Mouse (Mus musculus) CH12.LX (cell line): Measurements from ENCODE around the gene Krtap28-13.
A peak's percentile ranks its signal among the peaks of the same experiment; 100 is the strongest.

Experiments used
- CTCF ChIP-seq, 2 experiments: IDR thresholded peaks in 1 of 2; conservative IDR thresholded peaks in 1 of 2; 2 replicates each; pipeline ENCODE4 v1.5.1; 2011 to 2012; ENCODE audit warnings: low read depth in 2 of 2, low read length in 2 of 2, improper control_type of control experiment in 1 of 2, inconsistent platforms in 1 of 2, mild to moderate bottlenecking in 1 of 2, moderate library complexity in 1 of 2
- E2F4 ChIP-seq: IDR thresholded peaks from 2 replicates; pipeline ENCODE4 v1.6.1; 2011; ENCODE audit warnings: low read depth, low read length, improper control_type of control experiment; ENCODE audit not compliant: insufficient replicate concordance
- EP300 ChIP-seq: IDR thresholded peaks from 2 replicates; pipeline ENCODE4 v1.6.1; 2011; ENCODE audit warnings: low read length, improper control_type of control experiment
- GABPA ChIP-seq: IDR thresholded peaks from 2 replicates; pipeline ENCODE4 v1.6.1; 2012; ENCODE audit warnings: low read depth, low read length, improper control_type of control experiment, inconsistent platforms; ENCODE audit not compliant: insufficient replicate concordance
- HCFC1 ChIP-seq: IDR thresholded peaks from 2 replicates; pipeline ENCODE4 v1.6.1; 2012; ENCODE audit warnings: low read depth, mild to moderate bottlenecking, inconsistent platforms, low read length, improper control_type of control experiment
- KAT2A ChIP-seq: IDR thresholded peaks from 2 replicates; pipeline ENCODE4 v1.6.1; 2012; ENCODE audit warnings: low read length, improper control_type of control experiment, inconsistent platforms; ENCODE audit not compliant: insufficient replicate concordance
- MAFK ChIP-seq: IDR thresholded peaks from 2 replicates; pipeline ENCODE4 v1.6.1; 2011; ENCODE audit warnings: low read length, improper control_type of control experiment; ENCODE audit not compliant: insufficient replicate concordance
- MAX ChIP-seq: IDR thresholded peaks from 2 replicates; pipeline ENCODE4 v1.6.1; 2011; ENCODE audit warnings: low read length, improper control_type of control experiment
- MXI1 ChIP-seq: IDR thresholded peaks from 2 replicates; pipeline ENCODE4 v1.6.1; 2011; ENCODE audit warnings: mild to moderate bottlenecking, low read depth, low read length, improper control_type of control experiment
- NRF1 ChIP-seq: IDR thresholded peaks from 2 replicates; pipeline ENCODE4 v1.6.1; 2014; ENCODE audit warnings: low read depth, mild to moderate bottlenecking, inconsistent platforms, low read length, improper control_type of control experiment, moderate library complexity
- POLR2A ChIP-seq: IDR thresholded peaks from 2 replicates; pipeline ENCODE4 v1.6.1; 2011; ENCODE audit warnings: low read depth, mild to moderate bottlenecking, improper control_type of control experiment, low read length
- USF2 ChIP-seq: conservative IDR thresholded peaks from 2 replicates; pipeline ENCODE4 v1.6.1; 2011; ENCODE audit warnings: low read depth, low read length, improper control_type of control experiment
- ZMIZ1 ChIP-seq: IDR thresholded peaks from 2 replicates; pipeline ENCODE4 v1.6.1; 2012; ENCODE audit warnings: low read depth, mild to moderate bottlenecking, inconsistent platforms, low read length, improper control_type of control experiment

- TF ChIP-seq MXI1, result no peak
- no peak for TF ChIP-seq CTCF (conservative IDR thresholded peaks at IDR 0.05 in 1 of 2, IDR thresholded peaks at IDR 0.05 in 1 of 2; ENCODE audit: low read depth in 2 of 2, low read length in 2 of 2)
- TF ChIP-seq MAFK, result no peak
- TF ChIP-seq POLR2A, result no peak
- TF ChIP-seq MAX, result no peak
- TF ChIP-seq NRF1, result no peak
- TF ChIP-seq HCFC1, result no peak
- TF ChIP-seq ZMIZ1, result no peak
- no peak for TF ChIP-seq E2F4
- TF ChIP-seq GABPA, result no peak
- peak; percentile 83 for TF ChIP-seq EP300
- TF ChIP-seq USF2, result no peak
- no peak for TF ChIP-seq KAT2A
Observed at GRCm38 (mm10) chr1:83101891-83102290, 41.2 kb downstream of the Krtap28-13 start.
